Mouse (Mus musculus): ENCODE results near the gene Cox17. TPM values are rescaled to one million over a fixed set of nuclear protein-coding genes. Genes with fewer than 3 reads are reported as not detected.

Cox17 gene
- polyA plus RNA-seq, 1 experiment = 110 TPM

DNA sequence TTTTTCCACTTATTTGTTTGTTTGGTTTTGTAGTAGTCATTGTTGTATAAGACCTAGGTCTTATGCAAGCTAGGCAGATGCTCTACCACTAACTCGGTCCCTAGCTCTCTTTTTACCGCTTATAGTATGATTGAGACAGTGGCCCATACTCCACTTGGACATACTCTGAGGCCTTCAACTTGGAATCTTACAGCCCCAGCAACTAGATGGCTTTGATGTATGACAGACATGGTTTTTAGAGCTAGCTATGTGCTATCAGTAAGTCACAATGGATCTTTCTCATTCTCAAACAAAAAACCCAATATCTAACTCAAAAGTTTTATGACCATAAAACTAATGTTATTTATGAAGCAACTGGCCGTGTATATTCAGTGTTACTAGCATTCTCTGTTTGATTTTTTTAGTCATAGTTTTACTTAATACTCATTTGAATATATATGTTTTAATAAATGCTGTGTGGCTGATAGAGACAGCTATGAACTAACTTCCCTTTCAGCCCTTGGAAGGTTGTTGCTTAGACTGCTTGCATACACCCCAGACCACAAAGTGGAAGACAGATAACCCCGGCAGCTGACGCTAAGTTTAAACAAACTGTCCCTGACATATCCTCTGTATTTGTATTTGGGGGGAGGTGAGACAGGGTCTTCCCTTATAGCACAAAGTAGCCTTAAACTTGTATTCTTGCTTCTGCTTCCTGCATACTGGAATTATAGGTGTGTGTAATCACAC lies 7.6 kb downstream of the Cox17 start:
- Histone ChIP-seq H3K9me3 (ENCODE audit: control insufficient read depth, low read length) (no peaks in the 10 kb centered on the region), H3K4me3 (replicated peaks) (no peak overlapping the region), H3K27me3 (ENCODE audit: control insufficient read depth) (no peaks in the 10 kb centered on the region), H3K4me1 (ENCODE audit: control insufficient read depth) (peaks cover 42% of the 10 kb centered on the region), H3K36me3 (ENCODE audit: control insufficient read depth) (peaks cover 87% of the 10 kb centered on the region)
- TF ChIP-seq GATA1 (IDR thresholded peaks at IDR 0.05; ENCODE audit: low read length) (no peak), TAL1 (IDR thresholded peaks at IDR 0.05; ENCODE audit: low read length) (no peak)

- Histone ChIP-seq H3K27me3 (ENCODE audit: control insufficient read depth) (no peaks in the 10 kb centered on the region), H3K4me1 (ENCODE audit: control insufficient read depth) (peaks cover 31% of the 10 kb centered on the region), H3K9me3 (ENCODE audit: control insufficient read depth, low read length) (no peaks in the 10 kb centered on the region), H3K36me3 (ENCODE audit: control insufficient read depth) (peaks cover 48% of the 10 kb centered on the region), H3K4me3 (replicated peaks) (no peak overlapping the region)
- TF ChIP-seq GATA1 (IDR thresholded peaks at IDR 0.05; ENCODE audit: low read length) = no peak
- no peak for TF ChIP-seq TAL1 (IDR thresholded peaks at IDR 0.05; ENCODE audit: low read length)
Observed at GRCm38 (mm10) chr16:38358256-38358812, 11.5 kb downstream of the Cox17 start.

GRCm38 (mm10) chr16:38359241-38359640 lies 12.4 kb downstream of the Cox17 start:
- Histone ChIP-seq H3K36me3 (ENCODE audit: control insufficient read depth) (peaks cover 39% of the 10 kb centered on the region), H3K4me1 (ENCODE audit: control insufficient read depth) (peaks cover 31% of the 10 kb centered on the region), H3K27me3 (ENCODE audit: control insufficient read depth) (no peaks in the 10 kb centered on the region), H3K9me3 (ENCODE audit: control insufficient read depth, low read length) (no peaks in the 10 kb centered on the region), H3K4me3 (replicated peaks) (no peak overlapping the region)
- no peak for TF ChIP-seq TAL1 (IDR thresholded peaks at IDR 0.05; ENCODE audit: low read length)
- TF ChIP-seq GATA1 (IDR thresholded peaks at IDR 0.05; ENCODE audit: low read length) = no peak

GRCm38 (mm10) chr16:38359857-38360256 lies 13.1 kb downstream of the Cox17 start:
- TF ChIP-seq GATA1 (IDR thresholded peaks at IDR 0.05; ENCODE audit: low read length) = no peak
- TF ChIP-seq TAL1 (IDR thresholded peaks at IDR 0.05; ENCODE audit: low read length) = no peak
- Histone ChIP-seq H3K27me3 (ENCODE audit: control insufficient read depth) (no peaks in the 10 kb centered on the region), H3K36me3 (ENCODE audit: control insufficient read depth) (peaks cover 33% of the 10 kb centered on the region), H3K9me3 (ENCODE audit: control insufficient read depth, low read length) (no peaks in the 10 kb centered on the region), H3K4me3 (replicated peaks) (no peak overlapping the region), H3K4me1 (ENCODE audit: control insufficient read depth) (peaks cover 31% of the 10 kb centered on the region)

GRCm38 (mm10) chr16:38360317-38360716 lies 13.5 kb downstream of the Cox17 start:
- Histone ChIP-seq H3K4me3 (replicated peaks) (no peak overlapping the region), H3K36me3 (ENCODE audit: control insufficient read depth) (peaks cover 29% of the 10 kb centered on the region), H3K4me1 (ENCODE audit: control insufficient read depth) (peaks cover 35% of the 10 kb centered on the region), H3K9me3 (ENCODE audit: control insufficient read depth, low read length) (no peaks in the 10 kb centered on the region), H3K27me3 (ENCODE audit: control insufficient read depth) (no peaks in the 10 kb centered on the region)
- TF ChIP-seq TAL1 (IDR thresholded peaks at IDR 0.05; ENCODE audit: low read length) (no peak), GATA1 (IDR thresholded peaks at IDR 0.05; ENCODE audit: low read length) (no peak)

GRCm38 (mm10) chr16:38361933-38362332 lies 15.1 kb downstream of the Cox17 start, which contains the start of gene Popdc2:
Popdc2 (plus strand) TSS chr16:38362209.
- H3K4me1 ChIP-seq (ENCODE audit: control insufficient read depth) = peaks cover 47% of the 10 kb centered on the region

GRCm38 (mm10) chr16:38362493-38363255 lies 15.9 kb downstream of the Cox17 start:
- H3K4me3 ChIP-seq (replicated peaks) = no peak overlapping the region
- H3K9me3 ChIP-seq (ENCODE audit: control insufficient read depth, low read length) = no peaks in the 10 kb centered on the region
- peaks cover 7% of the 10 kb centered on the region for H3K36me3 ChIP-seq (ENCODE audit: control insufficient read depth)
- H3K4me1 ChIP-seq (ENCODE audit: control insufficient read depth) = peaks cover 48% of the 10 kb centered on the region
- no peak for TF ChIP-seq GATA1 (IDR thresholded peaks at IDR 0.05; ENCODE audit: low read length)
- no peak for TF ChIP-seq TAL1 (IDR thresholded peaks at IDR 0.05; ENCODE audit: low read length)
- H3K27me3 ChIP-seq (ENCODE audit: control insufficient read depth) = no peaks in the 10 kb centered on the region

More at GRCm38 (mm10) chr16:38361933-38362332, 15.1 kb downstream of the Cox17 start, which contains the start of gene Popdc2:
- Histone ChIP-seq H3K9me3 (ENCODE audit: control insufficient read depth, low read length) (no peaks in the 10 kb centered on the region), H3K36me3 (ENCODE audit: control insufficient read depth) (peaks cover 13% of the 10 kb centered on the region), H3K4me3 (replicated peaks) (no peak within 1 kb of the TSS), H3K27me3 (ENCODE audit: control insufficient read depth) (no peaks in the 10 kb centered on the region)
- TF ChIP-seq GATA1 (IDR thresholded peaks at IDR 0.05; ENCODE audit: low read length) = no peak
- TF ChIP-seq TAL1 (IDR thresholded peaks at IDR 0.05; ENCODE audit: low read length) = no peak

DNA sequence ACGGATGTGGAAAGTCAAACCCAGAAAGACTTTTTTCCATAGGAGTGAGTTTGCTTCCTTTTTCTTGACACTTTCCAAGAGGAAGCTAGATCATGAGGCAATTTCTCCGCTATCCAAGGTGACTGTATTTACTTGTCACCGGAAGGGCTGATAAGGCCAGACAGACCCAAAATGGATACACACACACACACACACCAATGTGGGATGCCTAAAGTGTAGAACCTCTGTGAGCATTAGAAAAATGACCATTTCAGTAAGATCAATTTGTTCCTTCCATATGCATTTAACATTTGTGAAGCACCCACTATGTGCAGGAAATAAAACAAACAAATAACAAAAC lies 16.4 kb downstream of the Cox17 start:
- Histone ChIP-seq H3K27me3 (ENCODE audit: control insufficient read depth) (no peaks in the 10 kb centered on the region), H3K9me3 (ENCODE audit: control insufficient read depth, low read length) (no peaks in the 10 kb centered on the region), H3K4me3 (replicated peaks) (no peak overlapping the region), H3K4me1 (ENCODE audit: control insufficient read depth) (peaks cover 48% of the 10 kb centered on the region), H3K36me3 (ENCODE audit: control insufficient read depth) (peaks cover 4% of the 10 kb centered on the region; the same call in 1 of the 2 replicates)
- no peak for TF ChIP-seq GATA1 (IDR thresholded peaks at IDR 0.05; ENCODE audit: low read length)
- TF ChIP-seq TAL1 (IDR thresholded peaks at IDR 0.05; ENCODE audit: low read length) = no peak

DNA sequence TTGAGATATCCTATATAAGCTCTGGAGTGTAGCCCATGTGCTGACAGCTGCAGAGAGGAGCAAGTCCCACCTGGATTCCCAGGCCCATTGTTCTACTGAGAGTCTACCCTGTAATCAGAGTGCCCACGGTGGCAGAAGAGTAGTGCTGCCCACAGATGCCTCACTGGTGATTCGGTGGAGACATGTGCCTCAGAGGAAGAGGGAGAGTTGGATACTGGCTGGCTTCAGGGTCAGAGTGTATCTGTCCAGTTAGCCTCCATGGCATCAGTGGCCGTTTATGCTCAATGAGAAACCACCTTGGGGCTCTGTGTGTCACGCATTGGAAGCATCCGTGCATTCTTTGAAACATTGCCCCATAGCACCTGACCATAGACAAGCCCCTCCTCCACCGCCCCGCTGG lies 16.9 kb downstream of the Cox17 start:
- TF ChIP-seq GATA1 (IDR thresholded peaks at IDR 0.05; ENCODE audit: low read length) (no peak), TAL1 (IDR thresholded peaks at IDR 0.05; ENCODE audit: low read length) (no peak)
- H3K4me3 ChIP-seq (replicated peaks) = no peak overlapping the region
- H3K36me3 ChIP-seq (ENCODE audit: control insufficient read depth) = peaks cover 4% of the 10 kb centered on the region; the same call in 1 of the 2 replicates
- peaks cover 52% of the 10 kb centered on the region for H3K4me1 ChIP-seq (ENCODE audit: control insufficient read depth)
- H3K9me3 ChIP-seq (ENCODE audit: control insufficient read depth, low read length) = no peaks in the 10 kb centered on the region
- H3K27me3 ChIP-seq (ENCODE audit: control insufficient read depth) = no peaks in the 10 kb centered on the region
